Mouse (Mus musculus) brain, embryonic 14.5 days (tissue): ENCODE results near the gene Kcnk2. TPM values are rescaled to one million over a fixed set of nuclear protein-coding genes. Genes with fewer than 3 reads are reported as not detected.

Experiments used
- DNase-seq: peaks from one replicate; pipeline ENCODE4 v3.0.0-alpha.2; 2011; ENCODE audit warnings: low read depth
- CTCF ChIP-seq: fragments of 200-500 bp; IDR thresholded peaks from 2 replicates; pipeline ENCODE4 v1.5.1; 2012; ENCODE audit warnings: inconsistent platforms, mild to moderate bottlenecking, moderate library complexity, borderline replicate concordance; ENCODE audit not compliant: insufficient read depth, insufficient read length; ENCODE audit errors: extremely low read depth
- POLR2A ChIP-seq: fragments of 200-500 bp; IDR thresholded peaks from 2 replicates; pipeline ENCODE4 v1.6.1; 2012; ENCODE audit warnings: mild to moderate bottlenecking, inconsistent platforms, borderline replicate concordance; ENCODE audit not compliant: poor library complexity, insufficient read depth, insufficient read length, severe bottlenecking; ENCODE audit errors: extremely low read depth
- polyA plus RNA-seq: library from polyadenylated mRNA; depleted of rRNA; stranded (reverse); fragments of >200 nt; gene quantifications from 2 replicates; pipeline ENCODE4 v1.2.3, GENCODE M21; 2012

Kcnk2 gene
- polyA plus RNA-seq, 1 experiment = 27.3 TPM

DNA sequence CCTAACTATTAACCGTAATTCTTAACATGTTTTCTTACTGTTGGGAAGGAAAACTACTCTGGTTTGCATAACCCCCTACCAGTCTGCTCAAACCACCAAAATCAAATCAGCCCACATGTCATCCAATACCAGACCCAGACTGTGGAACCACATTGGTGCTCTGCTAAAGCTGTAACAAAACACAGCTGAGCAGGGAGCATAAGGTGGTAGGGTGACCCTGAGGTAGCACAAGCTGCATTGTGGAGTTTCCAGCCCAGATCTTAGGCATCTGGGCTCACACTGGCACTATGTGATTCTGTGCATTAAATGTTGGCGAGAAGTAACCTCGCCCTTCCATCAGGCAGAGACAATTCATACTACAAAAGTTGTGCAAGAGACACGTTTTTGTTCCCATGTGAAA lies 1.1 kb upstream of the Kcnk2 start:
- TF ChIP-seq POLR2A (no peak), CTCF (no peak)
- DNase-seq = no peak

DNA sequence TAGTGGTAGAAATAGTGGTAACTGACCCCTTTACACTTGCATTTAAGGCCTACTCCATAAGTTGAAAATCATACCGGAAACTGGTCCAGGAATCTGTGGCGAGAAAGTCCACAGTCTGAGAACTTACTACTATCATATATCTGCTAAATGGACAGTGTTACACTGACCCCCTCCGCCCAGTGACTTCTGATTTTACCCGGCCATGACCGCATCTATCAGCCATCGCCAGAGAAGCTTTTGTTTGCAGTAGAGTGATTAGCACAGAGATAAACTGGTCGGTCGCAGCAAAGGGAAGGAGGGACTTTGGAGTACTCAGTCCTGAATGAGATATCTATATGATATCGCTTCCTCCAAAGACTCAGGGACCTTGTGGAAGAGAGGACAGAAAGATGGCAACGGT lies 15.2 kb downstream of the Kcnk2 start:
- TF ChIP-seq POLR2A (no peak), CTCF (no peak)
- no peak for DNase-seq

DNA sequence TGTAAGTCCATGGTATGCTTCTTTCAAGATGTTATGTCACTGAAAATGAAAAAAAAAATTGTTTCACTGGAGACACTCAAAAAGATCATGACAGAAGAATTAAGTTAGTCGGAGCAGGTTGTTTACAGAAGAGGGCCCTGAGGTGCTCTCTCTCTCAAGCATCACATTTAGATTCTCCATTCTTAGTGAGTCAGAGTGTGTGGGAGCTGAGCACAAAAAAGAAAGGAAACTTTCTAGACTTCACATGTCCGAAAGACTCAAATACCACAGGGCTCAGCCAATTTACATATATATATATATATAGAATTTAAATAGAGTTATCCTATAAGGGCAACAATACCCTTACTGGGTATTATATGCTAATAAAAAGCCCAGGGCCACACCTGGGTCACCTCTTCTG lies 15.9 kb downstream of the Kcnk2 start:
- TF ChIP-seq POLR2A (no peak), CTCF (no peak)
- DNase-seq = no peak

DNA sequence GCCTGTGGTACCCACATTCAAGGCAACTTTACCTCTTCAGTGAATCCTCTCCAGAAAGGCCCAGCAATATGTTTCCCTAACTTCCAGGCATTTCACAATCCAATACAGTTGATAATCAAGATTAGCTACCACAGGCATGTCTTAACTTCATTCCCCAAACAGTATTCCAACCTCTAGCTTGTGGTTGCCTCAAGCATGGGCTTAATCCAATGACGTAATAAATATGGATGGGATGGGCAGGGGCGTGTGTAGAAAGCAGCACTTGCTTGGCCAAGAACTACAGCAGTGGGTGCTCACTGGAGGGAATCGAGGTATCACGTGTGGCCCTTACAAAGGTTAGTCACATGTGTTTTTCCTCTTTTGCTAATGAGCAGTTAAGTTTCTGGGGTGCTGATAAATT lies 34.4 kb downstream of the Kcnk2 start:
- DNase-seq = no peak
- TF ChIP-seq POLR2A (no peak), CTCF (no peak)

DNA sequence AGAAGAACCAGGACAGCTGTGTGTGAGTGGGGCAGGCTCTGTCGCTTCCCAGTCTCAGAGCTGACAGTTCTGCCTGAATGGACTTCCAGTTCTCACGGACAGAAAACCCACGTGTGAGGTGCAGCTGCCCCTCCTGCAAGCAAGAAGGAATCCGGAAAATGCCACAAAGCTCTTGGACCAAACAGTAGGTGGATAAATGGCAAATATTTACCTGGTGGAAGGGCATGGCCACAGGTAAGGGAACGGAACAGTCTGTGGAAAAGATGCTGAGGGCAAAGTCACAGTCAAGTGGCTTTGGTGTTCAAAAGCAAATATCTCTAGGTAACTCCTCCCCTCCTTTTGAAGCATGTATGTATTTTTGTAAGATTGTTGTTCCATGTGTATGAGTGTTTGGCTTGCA lies 37.9 kb downstream of the Kcnk2 start:
- DNase-seq = no peak
- TF ChIP-seq POLR2A (no peak), CTCF (no peak)

DNA sequence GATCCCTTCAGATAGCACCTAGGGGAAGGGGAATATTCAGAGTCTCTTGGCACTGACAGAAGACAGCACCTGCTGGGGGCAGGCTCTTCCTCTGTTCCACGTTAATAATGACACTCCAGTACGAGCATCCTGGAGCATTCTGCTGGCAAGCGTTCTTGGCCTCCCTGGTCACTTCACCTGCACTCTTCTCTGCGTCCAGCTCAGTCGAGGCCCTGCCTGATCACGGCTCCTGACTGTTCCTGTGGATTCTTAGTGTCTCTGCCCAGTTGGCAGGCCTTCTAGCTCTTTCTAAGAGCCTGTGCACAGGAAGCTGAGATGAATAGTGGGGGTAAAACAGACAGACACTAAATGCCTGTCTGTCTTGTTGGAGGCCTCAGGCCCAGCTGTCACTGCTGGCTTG lies 39.5 kb downstream of the Kcnk2 start:
- DNase-seq = no peak
- TF ChIP-seq CTCF = no peak

DNA sequence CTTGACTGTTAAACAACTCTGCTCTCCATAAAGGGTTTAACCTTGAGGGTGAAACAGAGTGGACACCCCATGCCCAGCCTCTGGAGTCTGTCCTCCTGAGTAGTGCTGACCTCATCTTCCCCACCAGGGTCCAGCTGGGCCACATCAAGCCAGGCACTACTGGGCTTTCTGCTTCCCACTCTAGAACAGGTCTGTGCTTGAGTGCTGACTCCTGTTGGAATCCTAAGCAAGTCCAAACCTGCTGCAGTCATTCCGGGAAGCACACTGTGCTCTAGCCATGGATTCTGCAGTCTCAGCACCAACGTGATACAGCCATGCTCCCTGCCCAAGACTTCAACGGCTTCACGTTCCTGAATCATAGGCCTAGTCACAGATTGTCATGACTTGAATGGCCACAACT lies 42.4 kb downstream of the Kcnk2 start:
- TF ChIP-seq CTCF = no peak
- TF ChIP-seq POLR2A = no peak

DNA sequence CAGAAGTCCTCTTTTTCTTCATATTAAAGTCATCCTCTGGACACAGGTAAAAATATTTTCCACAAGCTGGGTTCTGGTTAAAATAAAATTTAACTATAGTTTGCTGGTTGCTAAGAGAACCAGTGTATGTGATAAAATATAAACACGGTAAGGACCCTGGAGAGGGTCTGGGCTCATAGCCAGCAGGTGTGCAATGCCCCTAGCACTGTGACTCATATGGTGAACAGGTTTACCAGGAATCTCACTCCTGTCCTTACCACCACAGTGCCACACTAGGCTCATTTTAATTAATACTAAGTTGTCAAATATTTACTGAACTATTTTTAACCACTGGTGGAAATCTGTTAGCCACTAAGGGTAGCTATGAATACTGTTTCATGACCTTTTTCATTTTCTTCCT lies 48.2 kb downstream of the Kcnk2 start:
- no peak for TF ChIP-seq CTCF
- no peak for TF ChIP-seq POLR2A
- DNase-seq = no peak

More for the DNA sequence above, 42.4 kb downstream of the Kcnk2 start:
- DNase-seq = no peak

DNA sequence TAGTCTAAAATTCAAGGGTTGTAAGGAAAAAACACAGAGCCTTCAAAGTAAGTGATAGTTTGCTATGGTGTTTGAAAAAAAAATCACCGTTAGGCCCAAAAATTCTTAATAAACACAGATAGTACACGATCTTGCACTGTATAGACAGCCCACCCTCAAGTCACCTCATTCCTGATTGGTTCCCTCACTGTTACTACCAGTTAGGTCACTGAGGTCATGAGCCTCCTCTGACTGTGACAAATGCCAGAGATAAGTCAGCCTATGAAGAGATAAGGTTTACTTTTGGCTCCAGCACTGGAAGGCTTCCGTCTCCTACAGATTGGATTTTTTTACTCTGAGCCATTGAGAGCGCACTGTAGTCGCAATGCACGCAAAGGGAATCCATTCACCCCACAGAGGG lies 50.3 kb downstream of the Kcnk2 start:
- DNase-seq = no peak
- TF ChIP-seq POLR2A (no peak), CTCF (no peak)

DNA sequence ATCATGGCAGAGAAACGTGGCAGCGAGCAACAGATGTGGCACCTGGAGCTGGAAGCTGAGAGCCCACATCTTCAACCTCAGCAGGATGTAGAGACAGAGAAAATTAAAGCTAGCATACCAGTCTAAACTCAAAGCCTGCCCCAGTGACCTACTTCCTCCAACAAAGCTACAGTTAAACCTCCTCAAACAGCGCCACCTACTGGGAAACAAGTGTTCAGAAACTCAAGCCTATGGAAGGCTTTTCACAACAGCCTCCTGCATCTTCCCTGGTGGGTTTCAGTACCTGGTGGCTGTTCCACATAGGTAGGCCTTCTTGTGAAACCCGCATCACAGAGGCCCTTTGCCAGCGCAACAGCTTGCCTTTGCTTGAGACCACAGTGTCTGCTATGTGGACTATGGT lies 52.9 kb downstream of the Kcnk2 start:
- DNase-seq = no peak
- TF ChIP-seq CTCF (no peak), POLR2A (no peak)

DNA sequence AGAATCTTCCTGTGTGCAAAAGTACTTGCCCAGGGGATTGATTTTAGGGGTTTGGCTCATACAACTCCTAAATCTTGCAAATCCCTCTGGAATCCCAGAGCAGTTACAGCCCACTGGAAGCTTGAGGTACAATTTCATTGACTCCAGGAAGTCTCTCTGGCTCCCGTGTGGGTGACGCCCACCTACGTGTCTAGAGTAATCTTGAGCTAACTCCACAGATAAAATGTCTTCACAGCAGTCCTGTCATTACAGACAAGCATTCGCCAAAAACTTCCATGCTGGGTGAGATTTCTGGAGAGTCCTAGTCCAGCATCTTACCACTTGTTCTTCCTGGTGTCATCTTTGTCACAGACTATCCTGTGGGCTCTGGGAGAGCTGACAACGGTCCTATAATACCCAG lies 56.9 kb downstream of the Kcnk2 start:
- DNase-seq = no peak
- no peak for TF ChIP-seq POLR2A
- TF ChIP-seq CTCF = no peak

DNA sequence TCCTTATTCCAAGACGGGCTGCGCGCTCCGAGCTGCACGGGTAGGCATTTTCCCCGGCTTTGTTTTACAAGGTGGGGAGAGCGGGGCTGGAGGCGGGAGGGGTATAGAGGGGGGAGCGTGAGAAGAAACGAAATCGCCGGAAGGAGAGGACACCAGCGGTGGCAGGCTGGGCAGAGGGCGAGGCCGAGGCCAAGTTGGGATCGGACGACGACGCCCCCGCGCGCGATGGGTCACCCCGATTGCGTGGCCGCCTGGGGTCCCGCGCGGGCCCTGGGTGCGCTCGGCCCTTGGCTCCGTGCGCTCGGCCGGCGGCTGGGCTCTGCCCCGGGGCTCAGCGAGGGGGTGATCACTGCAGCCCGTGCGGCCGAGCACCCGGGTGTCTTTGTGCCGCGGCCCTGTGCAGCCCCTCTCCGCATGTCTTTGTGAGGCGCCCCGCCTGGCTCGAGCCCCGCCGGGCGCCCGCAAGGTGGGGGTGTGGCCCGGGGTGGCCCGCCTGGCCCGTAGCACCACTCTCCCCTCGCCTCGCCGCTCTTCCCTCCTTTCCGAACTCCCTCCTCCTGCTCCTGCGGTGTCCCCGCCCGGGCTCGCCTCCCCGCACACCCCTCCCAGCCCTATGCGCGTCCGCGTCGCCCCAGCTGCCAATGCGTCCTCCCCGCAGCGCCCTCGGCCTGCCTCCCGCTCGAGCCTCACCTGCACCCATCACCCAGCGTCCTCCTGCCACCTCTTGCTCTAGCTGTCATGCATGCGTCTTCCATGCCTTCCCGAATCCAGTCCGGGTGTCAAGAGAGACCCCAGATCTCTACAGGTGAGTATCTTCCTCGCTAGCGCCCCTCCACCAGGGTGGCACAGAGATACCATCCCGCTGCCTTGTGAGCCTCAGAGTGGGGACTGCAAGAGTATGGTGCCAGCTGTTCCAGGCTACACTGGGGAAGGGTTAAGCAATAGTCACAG lies 58.5 kb downstream of the Kcnk2 start:
- DNase-seq = peak; percentile 69
- 0 out of 2 replicates have a peak, but pooled peaks have one; percentile 12 for TF ChIP-seq CTCF
- no peak; the same call in 1 of the 2 replicates for TF ChIP-seq POLR2A
